Mouse (Mus musculus): ENCODE measurements around the gene Fkbp1a. TPM values are rescaled to one million over a fixed set of nuclear protein-coding genes. Genes with fewer than 3 reads are reported as not detected.

The Fkbp1a gene
- total RNA-seq, 2 experiments from 2014 or later = 6.8 to 17.9 TPM

- ATAC-seq (replicated peaks; ENCODE audit: low FRiP score, low TSS enrichment, poor library complexity, severe bottlenecking) = 0 out of 2 replicates have a peak, but pooled peaks have one; percentile 15
Measured at GRCm38 (mm10) chr2:151587306-151587705, 45.0 kb downstream of the Fkbp1a start.

- no peak for ATAC-seq (replicated peaks; ENCODE audit: low FRiP score, low TSS enrichment, poor library complexity, severe bottlenecking)
Measured at GRCm38 (mm10) chr2:151598068-151598467, 55.8 kb downstream of the Fkbp1a start.

- ATAC-seq (replicated peaks; ENCODE audit: low FRiP score, low TSS enrichment, poor library complexity, severe bottlenecking) = no peak
Measured at GRCm38 (mm10) chr2:151602106-151602505, 59.8 kb downstream of the Fkbp1a start.

- no peak for ATAC-seq (replicated peaks; ENCODE audit: low FRiP score, low TSS enrichment, poor library complexity, severe bottlenecking)
Measured at GRCm38 (mm10) chr2:151603630-151604029, 61.3 kb downstream of the Fkbp1a start.

- ATAC-seq (replicated peaks; ENCODE audit: low FRiP score, low TSS enrichment, poor library complexity, severe bottlenecking) = no peak
Measured at GRCm38 (mm10) chr2:151605437-151605987, 63.2 kb downstream of the Fkbp1a start.

- no peak for ATAC-seq (replicated peaks; ENCODE audit: low FRiP score, low TSS enrichment, poor library complexity, severe bottlenecking)
Measured at GRCm38 (mm10) chr2:151608435-151608834, 66.2 kb downstream of the Fkbp1a start.

- no peak for ATAC-seq (replicated peaks; ENCODE audit: low FRiP score, low TSS enrichment, poor library complexity, severe bottlenecking)
Measured at GRCm38 (mm10) chr2:151609974-151610373, 67.7 kb downstream of the Fkbp1a start.

Other genes with a start within 250 kb of the Fkbp1a start
- gene 4921509C19Rik, start 66.3 kb upstream of the Fkbp1a start, total RNA-seq (2014; fragmentation: Nextera tagmentation) = not detected in 2 replicates
- gene 4921509C19Rik, start 66.3 kb upstream of the Fkbp1a start, total RNA-seq (2017) = not detected in 2 replicates
- 92.8 and 115 TPM in 2 replicates for gene Nsfl1c, start 48.3 kb upstream of the Fkbp1a start, total RNA-seq (2014; fragmentation: Nextera tagmentation)
- 149 and 154 TPM in 2 replicates for gene Nsfl1c, start 48.3 kb upstream of the Fkbp1a start, total RNA-seq (2017)
- not detected in 2 replicates for gene Sdcbp2, start 30.1 kb downstream of the Fkbp1a start, total RNA-seq (2014; fragmentation: Nextera tagmentation)
- gene Sdcbp2, start 30.1 kb downstream of the Fkbp1a start, total RNA-seq (2017) = not detected in 2 replicates
- not detected in 2 replicates for gene Snph, start 90.1 kb downstream of the Fkbp1a start, total RNA-seq (2014; fragmentation: Nextera tagmentation)
- gene Snph, start 90.1 kb downstream of the Fkbp1a start, total RNA-seq (2017) = not detected in 2 replicates
- not detected in 2 replicates for gene Rad21l, start 126.0 kb downstream of the Fkbp1a start, total RNA-seq (2014; fragmentation: Nextera tagmentation)
- gene Rad21l, start 126.0 kb downstream of the Fkbp1a start, total RNA-seq (2017) = not detected in 2 replicates
- gene Tmem74b, start 159.5 kb downstream of the Fkbp1a start, total RNA-seq (2014; fragmentation: Nextera tagmentation) = not detected in 2 replicates
- not detected in 2 replicates for gene Tmem74b, start 159.5 kb downstream of the Fkbp1a start, total RNA-seq (2017)
- gene Psmf1, start 201.7 kb downstream of the Fkbp1a start, total RNA-seq (2014; fragmentation: Nextera tagmentation) = 72.4 and 109 TPM in 2 replicates
- 11.8 and 30.9 TPM in 2 replicates for gene Psmf1, start 201.7 kb downstream of the Fkbp1a start, total RNA-seq (2017)